Mouse (Mus musculus): ENCODE measurements at regions not wholly inside any gene's neighbourhood (a gene's known extent, or its start where the extent isn't known, plus 50 kb on each side); places are given as distances from the start of the nearest gene placed in this dataset.

DNA sequence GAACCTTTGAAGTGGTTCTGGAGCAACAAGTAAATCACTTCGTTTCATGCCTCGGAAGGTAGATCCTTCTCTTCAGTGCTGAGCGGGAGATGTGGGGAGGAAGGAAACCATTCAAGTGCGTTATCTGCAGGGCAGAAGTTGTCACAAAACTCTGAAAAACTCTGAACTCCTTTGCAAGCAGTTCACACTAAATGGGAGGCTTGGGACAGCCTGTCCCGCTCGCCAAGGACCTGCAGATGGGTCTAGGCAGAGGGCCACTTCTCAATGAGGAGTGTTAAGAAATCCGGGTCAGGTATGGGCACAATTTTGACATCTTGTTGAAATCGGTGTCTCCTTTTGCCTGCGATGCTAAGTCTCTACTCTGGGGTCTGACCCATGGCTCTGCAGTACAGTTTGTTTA is 58.6 kb upstream of the Gm10295 start:
- peaks cover 7% of the 10 kb centered on the region for H3K27me3 ChIP-seq (ENCODE audit: control insufficient read depth, insufficient read depth, low read depth, low read length)
- H3K27ac ChIP-seq (ENCODE audit: low read length): no peak overlapping the region
- H3K9ac ChIP-seq (ENCODE audit: low read depth, low read length): no peak overlapping the region
- no peak overlapping the region for H3K4me3 ChIP-seq (ENCODE audit: low read depth, low read length)
- ATAC-seq: no peak
- H3K9me3 ChIP-seq (replicated peaks; ENCODE audit: control insufficient read depth, low read length, poor library complexity, severe bottlenecking): no peaks in the 10 kb centered on the region
- H3K4me2 ChIP-seq (ENCODE audit: low read length): no peak overlapping the region
- 72% methylated on average over 9 of the region's 9 CpGs for WGBS
- H3K36me3 ChIP-seq (ENCODE audit: control insufficient read depth, insufficient read depth, low read length): no peaks in the 10 kb centered on the region
- peaks cover 6% of the 10 kb centered on the region; the same call in 1 of the 2 replicates for H3K4me1 ChIP-seq (ENCODE audit: control insufficient read depth, insufficient read depth, low read length)

GRCm38 (mm10) chr7:71409061-71409460 is 57.8 kb upstream of the Gm10295 start:
- peaks cover 6% of the 10 kb centered on the region; the same call in 1 of the 2 replicates for H3K4me1 ChIP-seq (ENCODE audit: control insufficient read depth, insufficient read depth, low read length)
- H3K27ac ChIP-seq (ENCODE audit: low read length): no peak overlapping the region
- ATAC-seq: no peak
- H3K4me3 ChIP-seq (ENCODE audit: low read depth, low read length): no peak overlapping the region
- H3K9ac ChIP-seq (ENCODE audit: low read depth, low read length): no peak overlapping the region
- no peaks in the 10 kb centered on the region for H3K36me3 ChIP-seq (ENCODE audit: control insufficient read depth, insufficient read depth, low read length)
- H3K4me2 ChIP-seq (ENCODE audit: low read length): no peak overlapping the region
- no peaks in the 10 kb centered on the region for H3K9me3 ChIP-seq (replicated peaks; ENCODE audit: control insufficient read depth, low read length, poor library complexity, severe bottlenecking)
- H3K27me3 ChIP-seq (ENCODE audit: control insufficient read depth, insufficient read depth, low read depth, low read length): peaks cover 7% of the 10 kb centered on the region
- 53% methylated on average over 5 of the region's 5 CpGs for WGBS

- Histone ChIP-seq H3K9ac (ENCODE audit: low read depth, low read length) (no peak overlapping the region), H3K27ac (ENCODE audit: low read length) (no peak overlapping the region), H3K27me3 (ENCODE audit: control insufficient read depth, insufficient read depth, low read depth, low read length) (peaks cover 4% of the 10 kb centered on the region), H3K4me2 (ENCODE audit: low read length) (no peak overlapping the region), H3K4me1 (ENCODE audit: control insufficient read depth, insufficient read depth, low read length) (peaks cover 1% of the 10 kb centered on the region; the same call in 1 of the 2 replicates), H3K4me3 (ENCODE audit: low read depth, low read length) (no peak overlapping the region), H3K9me3 (replicated peaks; ENCODE audit: control insufficient read depth, low read length, poor library complexity, severe bottlenecking) (no peaks in the 10 kb centered on the region), H3K36me3 (ENCODE audit: control insufficient read depth, insufficient read depth, low read length) (no peaks in the 10 kb centered on the region)
- 63% methylated on average over 8 of the region's 8 CpGs for WGBS
- no peak for ATAC-seq
Measured at GRCm38 (mm10) chr7:71406283-71406682, 55.0 kb upstream of the Gm10295 start.

All from midbrain, embryonic 16.5 days (tissue).